Mouse (Mus musculus) forebrain, embryonic 15.5 days (tissue): ENCODE measurements around the gene Nkx1-1. TPM values are rescaled to one million over a fixed set of nuclear protein-coding genes. Genes with fewer than 3 reads are reported as not detected.

Source experiments
- ATAC-seq: fragments of 200-750 bp; cut with Nextera tagmentation; replicated peaks from 2 replicates; pipeline ENCODE4 v1.8.0; 2017; ENCODE audit warnings: mild to moderate bottlenecking, moderate TSS enrichment, moderate library complexity
- H3K27ac ChIP-seq: fragments of 300-500 bp; sonication (generic); replicated peaks from 2 replicates; pipeline ENCODE4 v1.5.1; 2015; ENCODE audit warnings: mild to moderate bottlenecking, inconsistent platforms
- H3K27me3 ChIP-seq: fragments of 300-500 bp; sonication (generic); 2 replicates; pipeline ENCODE4 v1.6.1; 2015; ENCODE audit warnings: inconsistent platforms
- H3K36me3 ChIP-seq: fragments of 300-500 bp; sonication (generic); 2 replicates; pipeline ENCODE4 v1.6.1; 2015; ENCODE audit warnings: mild to moderate bottlenecking, inconsistent platforms
- H3K4me1 ChIP-seq: fragments of 300-500 bp; sonication (generic); 2 replicates; pipeline ENCODE4 v1.6.1; 2015; ENCODE audit warnings: inconsistent platforms
- H3K4me2 ChIP-seq: fragments of 300-500 bp; sonication (generic); replicated peaks from 2 replicates; pipeline ENCODE4 v1.6.1; 2015; ENCODE audit warnings: mild to moderate bottlenecking, inconsistent platforms
- H3K4me3 ChIP-seq: fragments of 300-500 bp; sonication (generic); 2 replicates; pipeline ENCODE4 v1.5.1; 2015; ENCODE audit warnings: mild to moderate bottlenecking, inconsistent platforms
- H3K9ac ChIP-seq: fragments of 300-500 bp; sonication (generic); replicated peaks from 2 replicates; pipeline ENCODE4 v1.6.1; 2015; ENCODE audit warnings: mild to moderate bottlenecking, inconsistent platforms
- H3K9me3 ChIP-seq: fragments of 300-500 bp; sonication (generic); 2 replicates; pipeline ENCODE4 v1.6.1; 2016; ENCODE audit warnings: inconsistent platforms
- WGBS: fragments of 180-500 bp; shearing (Covaris S2); methylation state at CpG from one replicate; pipeline ENCODE4 v1.1.7; 2015; ENCODE audit warnings: mixed read lengths; 5-methylcytosine and 5-hydroxymethylcytosine counted together
- polyA plus RNA-seq: library from polyadenylated mRNA; unstranded; fragments of >200 nt; fragmentation: Nextera tagmentation; extraction: Ambion mirVana; gene quantifications from 2 replicates; pipeline ENCODE4 v1.2.1, GENCODE M21; 2015

Gene Nkx1-1
- polyA plus RNA-seq, 1 experiment from 2014 or later: not detected

- no peak overlapping the region for H3K9ac ChIP-seq
- H3K27me3 ChIP-seq: no peaks in the 10 kb centered on the region
- WGBS: 78% methylated on average over 11 of the region's 11 CpGs
- no peak for ATAC-seq
- H3K4me1 ChIP-seq: peaks cover 8% of the 10 kb centered on the region
- H3K9me3 ChIP-seq: no peaks in the 10 kb centered on the region
- peaks cover 6% of the 10 kb centered on the region for H3K36me3 ChIP-seq
- no peak overlapping the region for H3K4me2 ChIP-seq
- H3K27ac ChIP-seq: no peak overlapping the region
- no peak overlapping the region for H3K4me3 ChIP-seq
Observed at GRCm38 (mm10) chr5:33395693-33396092, 38.1 kb downstream of the Nkx1-1 start.

GRCm38 (mm10) chr5:33393803-33394202 is 40.0 kb downstream of the Nkx1-1 start:
- no peak overlapping the region for H3K4me2 ChIP-seq
- H3K27me3 ChIP-seq: no peaks in the 10 kb centered on the region
- H3K4me3 ChIP-seq: no peak overlapping the region
- no peak overlapping the region for H3K27ac ChIP-seq
- H3K4me1 ChIP-seq: peaks cover 5% of the 10 kb centered on the region; the same call in 1 of the 2 replicates
- H3K9ac ChIP-seq: no peak overlapping the region
- 16% methylated on average over 7 of the region's 7 CpGs for WGBS
- H3K9me3 ChIP-seq: no peaks in the 10 kb centered on the region
- peak; percentile 82 for ATAC-seq
- peaks cover 11% of the 10 kb centered on the region for H3K36me3 ChIP-seq

GRCm38 (mm10) chr5:33387550-33387949 is 46.2 kb downstream of the Nkx1-1 start:
- no peak overlapping the region for H3K9ac ChIP-seq
- no peak overlapping the region for H3K27ac ChIP-seq
- H3K4me2 ChIP-seq: no peak overlapping the region
- no peak for ATAC-seq
- no peak overlapping the region for H3K4me3 ChIP-seq
- H3K9me3 ChIP-seq: no peaks in the 10 kb centered on the region
- 83% methylated on average over 11 of the region's 11 CpGs for WGBS
- peaks cover 17% of the 10 kb centered on the region for H3K36me3 ChIP-seq
- H3K4me1 ChIP-seq: no peaks in the 10 kb centered on the region
- H3K27me3 ChIP-seq: no peaks in the 10 kb centered on the region

Other genes with a start within 250 kb of the Nkx1-1 start
- 3.1 TPM in 2 replicates for gene Spon2, start 215.5 kb downstream of the Nkx1-1 start, polyA plus RNA-seq
- 534 and 562 TPM in 2 replicates for gene Ctbp1, start 159.0 kb downstream of the Nkx1-1 start, polyA plus RNA-seq
- 101 and 107 TPM in 2 replicates for gene Maea, start 98.5 kb downstream of the Nkx1-1 start, polyA plus RNA-seq
- gene Uvssa, start 55.4 kb downstream of the Nkx1-1 start, polyA plus RNA-seq: 8.5 and 8.8 TPM in 2 replicates
- gene Fam53a, start 195.7 kb upstream of the Nkx1-1 start, polyA plus RNA-seq: 44.0 and 47.8 TPM in 2 replicates
- gene Gm9903, start 195.9 kb upstream of the Nkx1-1 start, polyA plus RNA-seq: 0.60 and 0.75 TPM in 2 replicates
- gene Slbp, start 218.6 kb upstream of the Nkx1-1 start, polyA plus RNA-seq: 129 and 141 TPM in 2 replicates
- 91.5 and 98.2 TPM in 2 replicates for gene Tacc3, start 224.2 kb upstream of the Nkx1-1 start, polyA plus RNA-seq
- 31.0 and 35.0 TPM in 2 replicates for gene Tmem129, start 224.4 kb upstream of the Nkx1-1 start, polyA plus RNA-seq